Mouse (Mus musculus): Measurements from ENCODE around the gene Cdyl. TPM values are rescaled to one million over a fixed set of nuclear protein-coding genes. Genes with fewer than 3 reads are reported as not detected.

Gene Cdyl
- polyA plus RNA-seq, 1 experiment: 6.8 TPM

GRCm38 (mm10) chr13:35840102-35840501 lies 180.5 kb downstream of the Cdyl start:
- no peak for TF ChIP-seq POLR2A (IDR thresholded peaks at IDR 0.05; ENCODE audit: extremely low read depth, insufficient read depth, low read length)
- TF ChIP-seq CTCF (IDR thresholded peaks at IDR 0.05; ENCODE audit: extremely low read depth, insufficient read depth, low read length): no peak
- Histone ChIP-seq H3K4me1 (ENCODE audit: control insufficient read depth, insufficient read depth, low read length) (no peaks in the 10 kb centered on the region), H3K27ac (ENCODE audit: insufficient read depth, low read length) (no peak overlapping the region), H3K4me3 (ENCODE audit: insufficient read depth, low read length) (no peak overlapping the region)

- TF ChIP-seq POLR2A (IDR thresholded peaks at IDR 0.05; ENCODE audit: extremely low read depth, insufficient read depth, low read length): no peak
- TF ChIP-seq CTCF (IDR thresholded peaks at IDR 0.05; ENCODE audit: extremely low read depth, insufficient read depth, low read length): no peak
- no peaks in the 10 kb centered on the region for H3K4me1 ChIP-seq (ENCODE audit: control insufficient read depth, insufficient read depth, low read length)
- no peak overlapping the region for H3K27ac ChIP-seq (ENCODE audit: insufficient read depth, low read length)
- no peak overlapping the region for H3K4me3 ChIP-seq (ENCODE audit: insufficient read depth, low read length)
These were observed 183.8 kb downstream of the Cdyl start for GRCm38 (mm10) chr13:35843383-35843782.

GRCm38 (mm10) chr13:35845306-35845705 lies 185.7 kb downstream of the Cdyl start:
- H3K27ac ChIP-seq (ENCODE audit: insufficient read depth, low read length): no peak overlapping the region
- H3K4me3 ChIP-seq (ENCODE audit: insufficient read depth, low read length): no peak overlapping the region
- no peaks in the 10 kb centered on the region for H3K4me1 ChIP-seq (ENCODE audit: control insufficient read depth, insufficient read depth, low read length)
- no peak for TF ChIP-seq CTCF (IDR thresholded peaks at IDR 0.05; ENCODE audit: extremely low read depth, insufficient read depth, low read length)
- no peak for TF ChIP-seq POLR2A (IDR thresholded peaks at IDR 0.05; ENCODE audit: extremely low read depth, insufficient read depth, low read length)

GRCm38 (mm10) chr13:35848694-35849093 lies 189.1 kb downstream of the Cdyl start:
- TF ChIP-seq POLR2A (IDR thresholded peaks at IDR 0.05; ENCODE audit: extremely low read depth, insufficient read depth, low read length) (no peak), CTCF (IDR thresholded peaks at IDR 0.05; ENCODE audit: extremely low read depth, insufficient read depth, low read length) (no peak)
- H3K27ac ChIP-seq (ENCODE audit: insufficient read depth, low read length): no peak overlapping the region
- no peaks in the 10 kb centered on the region for H3K4me1 ChIP-seq (ENCODE audit: control insufficient read depth, insufficient read depth, low read length)
- H3K4me3 ChIP-seq (ENCODE audit: insufficient read depth, low read length): no peak overlapping the region

- Histone ChIP-seq H3K4me1 (ENCODE audit: control insufficient read depth, insufficient read depth, low read length) (no peaks in the 10 kb centered on the region), H3K27ac (ENCODE audit: insufficient read depth, low read length) (no peak overlapping the region), H3K4me3 (ENCODE audit: insufficient read depth, low read length) (no peak overlapping the region)
- TF ChIP-seq CTCF (IDR thresholded peaks at IDR 0.05; ENCODE audit: extremely low read depth, insufficient read depth, low read length) (no peak), POLR2A (IDR thresholded peaks at IDR 0.05; ENCODE audit: extremely low read depth, insufficient read depth, low read length) (no peak)
These were observed 191.9 kb downstream of the Cdyl start for GRCm38 (mm10) chr13:35851581-35851980.

GRCm38 (mm10) chr13:35852851-35853575 lies 193.4 kb downstream of the Cdyl start:
- H3K4me3 ChIP-seq (ENCODE audit: insufficient read depth, low read length): no peak overlapping the region
- no peak overlapping the region for H3K27ac ChIP-seq (ENCODE audit: insufficient read depth, low read length)
- no peaks in the 10 kb centered on the region for H3K4me1 ChIP-seq (ENCODE audit: control insufficient read depth, insufficient read depth, low read length)
- TF ChIP-seq POLR2A (IDR thresholded peaks at IDR 0.05; ENCODE audit: extremely low read depth, insufficient read depth, low read length) (no peak), CTCF (IDR thresholded peaks at IDR 0.05; ENCODE audit: extremely low read depth, insufficient read depth, low read length) (no peak)

GRCm38 (mm10) chr13:35857486-35857885 lies 197.9 kb downstream of the Cdyl start:
- Histone ChIP-seq H3K27ac (ENCODE audit: insufficient read depth, low read length) (no peak overlapping the region), H3K4me1 (ENCODE audit: control insufficient read depth, insufficient read depth, low read length) (peaks cover 1% of the 10 kb centered on the region; the same call in 1 of the 2 replicates), H3K4me3 (ENCODE audit: insufficient read depth, low read length) (no peak overlapping the region)
- no peak for TF ChIP-seq CTCF (IDR thresholded peaks at IDR 0.05; ENCODE audit: extremely low read depth, insufficient read depth, low read length)
- TF ChIP-seq POLR2A (IDR thresholded peaks at IDR 0.05; ENCODE audit: extremely low read depth, insufficient read depth, low read length): no peak

- H3K4me1 ChIP-seq (ENCODE audit: control insufficient read depth, insufficient read depth, low read length): peaks cover 1% of the 10 kb centered on the region; the same call in 1 of the 2 replicates
- TF ChIP-seq POLR2A (IDR thresholded peaks at IDR 0.05; ENCODE audit: extremely low read depth, insufficient read depth, low read length): no peak
- no peak for TF ChIP-seq CTCF (IDR thresholded peaks at IDR 0.05; ENCODE audit: extremely low read depth, insufficient read depth, low read length)
These were observed 201.3 kb downstream of the Cdyl start for GRCm38 (mm10) chr13:35860916-35861315.

GRCm38 (mm10) chr13:35870659-35871058 lies 211.0 kb downstream of the Cdyl start:
- Histone ChIP-seq H3K4me3 (ENCODE audit: insufficient read depth, low read length) (no peak overlapping the region), H3K4me1 (ENCODE audit: control insufficient read depth, insufficient read depth, low read length) (no peaks in the 10 kb centered on the region), H3K27ac (ENCODE audit: insufficient read depth, low read length) (no peak overlapping the region)
- TF ChIP-seq CTCF (IDR thresholded peaks at IDR 0.05; ENCODE audit: extremely low read depth, insufficient read depth, low read length) (no peak), POLR2A (IDR thresholded peaks at IDR 0.05; ENCODE audit: extremely low read depth, insufficient read depth, low read length) (no peak)

More at GRCm38 (mm10) chr13:35860916-35861315, 201.3 kb downstream of the Cdyl start:
- no peak overlapping the region for H3K27ac ChIP-seq (ENCODE audit: insufficient read depth, low read length)
- H3K4me3 ChIP-seq (ENCODE audit: insufficient read depth, low read length): no peak overlapping the region

GRCm38 (mm10) chr13:35871107-35871506 lies 211.5 kb downstream of the Cdyl start:
- TF ChIP-seq POLR2A (IDR thresholded peaks at IDR 0.05; ENCODE audit: extremely low read depth, insufficient read depth, low read length) (no peak), CTCF (IDR thresholded peaks at IDR 0.05; ENCODE audit: extremely low read depth, insufficient read depth, low read length) (no peak)
- no peak overlapping the region for H3K4me3 ChIP-seq (ENCODE audit: insufficient read depth, low read length)
- H3K27ac ChIP-seq (ENCODE audit: insufficient read depth, low read length): no peak overlapping the region
- no peaks in the 10 kb centered on the region for H3K4me1 ChIP-seq (ENCODE audit: control insufficient read depth, insufficient read depth, low read length)

All from cortical plate, adult 2 months (tissue).